Comparison of ENCODE assay signal across 22 mouse cellular contexts in genomic region chr5:67142622-67143021, GRCm38 (mm10). TPM values are rescaled to one million over a fixed set of nuclear protein-coding genes. Genes with fewer than 3 reads are reported as not detected.
DNase-seq lines count a peak whose midpoint lies in the region; ATAC-seq lines count a peak whose summit lies in the region.
"Had no signal": no experiment of that assay in that cellular context is flagged by ENCODE, and none has a peak within 500 bp of the region (broad histone marks: within the 10 kb centered on the region; RNA-seq: fewer than 3 reads in every experiment).

No protein-coding gene starts in this region.

- H3K27me3 ChIP-seq in embryonic facial prominence, embryonic 12.5 days, result 0 out of 2 replicates have a peak, but pooled peaks cover 7% of the 10 kb centered on the region
- peaks cover 27% of the 10 kb centered on the region for H3K27me3 ChIP-seq in embryonic facial prominence, embryonic 10.5 days (replicated peaks; ENCODE audit: low read depth, poor library complexity, severe bottlenecking)
- peaks cover 8% of the 10 kb centered on the region for H3K27me3 ChIP-seq in heart, embryonic 12.5 days (replicated peaks)
- H3K27me3 ChIP-seq in hindbrain, embryonic 10.5 days (ENCODE audit: insufficient read depth, poor library complexity, severe bottlenecking), result peaks cover 36% of the 10 kb centered on the region
- no peaks in the 10 kb centered on the region for H3K27me3 ChIP-seq in hindbrain, embryonic 12.5 days
- H3K27me3 ChIP-seq: CH12.LX had no signal

- no peak overlapping the region for H3K9ac ChIP-seq in embryonic facial prominence, embryonic 12.5 days
- H3K9ac ChIP-seq in heart, embryonic 12.5 days, result no peak overlapping the region
- no peak overlapping the region for H3K9ac ChIP-seq in hindbrain, embryonic 12.5 days

- 0 out of 2 replicates have a peak, but pooled peaks have one; percentile 56 for ATAC-seq in embryonic facial prominence, embryonic 12.5 days (ENCODE audit: insufficient number of reproducible peaks, insufficient read depth, low FRiP score, low TSS enrichment)
- ATAC-seq in heart, embryonic 12.5 days (ENCODE audit: insufficient number of reproducible peaks, low FRiP score), result no peak
- ATAC-seq in hindbrain, embryonic 12.5 days (ENCODE audit: low FRiP score), result no peak
- ATAC-seq: activated CD4-positive, CD25-positive, alpha-beta regulatory T cell, adult 4 months; CD4-positive, CD25-positive, alpha-beta regulatory T cell, adult 4 months; Patski had no signal

- H3K9me3 ChIP-seq in embryonic facial prominence, embryonic 12.5 days, result no peaks in the 10 kb centered on the region; the same call in 1 of the 2 replicates
- H3K9me3 ChIP-seq in embryonic facial prominence, embryonic 10.5 days, result no peaks in the 10 kb centered on the region
- no peaks in the 10 kb centered on the region; the same call in 1 of the 2 replicates for H3K9me3 ChIP-seq in heart, embryonic 12.5 days (replicated peaks)
- no peaks in the 10 kb centered on the region for H3K9me3 ChIP-seq in hindbrain, embryonic 10.5 days
- no peaks in the 10 kb centered on the region for H3K9me3 ChIP-seq in hindbrain, embryonic 12.5 days (replicated peaks)

- H3K27ac ChIP-seq in embryonic facial prominence, embryonic 12.5 days, result no peak overlapping the region
- no peak overlapping the region for H3K27ac ChIP-seq in embryonic facial prominence, embryonic 10.5 days (replicated peaks)
- H3K27ac ChIP-seq in heart, embryonic 12.5 days (ENCODE audit: poor library complexity, severe bottlenecking), result no peak overlapping the region
- peak overlapping the region; percentile 40; the same call in 1 of the 2 replicates for H3K27ac ChIP-seq in hindbrain, embryonic 10.5 days
- no peak overlapping the region for H3K27ac ChIP-seq in hindbrain, embryonic 12.5 days

- DNase-seq in embryonic facial prominence, embryonic 10.5 days (ENCODE audit: low spot score), result no peak
- DNase-seq in heart, adult 11 months, result peak; percentile 63
- no peak for DNase-seq in hindbrain, embryonic 10.5 days (ENCODE audit: low spot score)
- DNase-seq: adrenal gland, adult 2 months; adrenal gland, adult 8-10 months; adrenal gland, postnatal 10 days; adrenal gland, postnatal 14 days; adrenal gland, postnatal 25 days; adrenal gland, postnatal 36 days; B cell, adult 2 months; cerebellum, adult 11 months; cerebellum, adult 11-12 months; cerebellum, adult 18-20 months had no signal

- H3K4me2 ChIP-seq in embryonic facial prominence, embryonic 12.5 days (replicated peaks), result no peak overlapping the region
- no peak overlapping the region for H3K4me2 ChIP-seq in heart, embryonic 12.5 days
- no peak overlapping the region for H3K4me2 ChIP-seq in hindbrain, embryonic 12.5 days (replicated peaks)

- no peaks in the 10 kb centered on the region for H3K36me3 ChIP-seq in embryonic facial prominence, embryonic 12.5 days
- H3K36me3 ChIP-seq in embryonic facial prominence, embryonic 10.5 days (replicated peaks), result no peaks in the 10 kb centered on the region
- no peaks in the 10 kb centered on the region for H3K36me3 ChIP-seq in heart, embryonic 12.5 days
- no peaks in the 10 kb centered on the region for H3K36me3 ChIP-seq in hindbrain, embryonic 10.5 days
- no peaks in the 10 kb centered on the region for H3K36me3 ChIP-seq in hindbrain, embryonic 12.5 days
- H3K36me3 ChIP-seq: G1E had no signal

- 0 out of 2 replicates have a peak, but pooled peaks cover 3% of the 10 kb centered on the region for H3K4me1 ChIP-seq in embryonic facial prominence, embryonic 12.5 days
- peaks cover 21% of the 10 kb centered on the region for H3K4me1 ChIP-seq in embryonic facial prominence, embryonic 10.5 days
- no peaks in the 10 kb centered on the region for H3K4me1 ChIP-seq in heart, embryonic 12.5 days (replicated peaks)
- H3K4me1 ChIP-seq in hindbrain, embryonic 10.5 days (replicated peaks), result peaks cover 30% of the 10 kb centered on the region
- H3K4me1 ChIP-seq in hindbrain, embryonic 12.5 days, result peaks cover 18% of the 10 kb centered on the region

- WGBS in embryonic facial prominence, embryonic 12.5 days, result 69% methylated on average over 4 of the region's 4 CpGs
- WGBS in embryonic facial prominence, embryonic 10.5 days, result 71% methylated on average over 4 of the region's 4 CpGs
- WGBS in heart, embryonic 12.5 days, result 63% methylated on average over 4 of the region's 4 CpGs
- 71% methylated on average over 4 of the region's 4 CpGs for WGBS in hindbrain, embryonic 10.5 days
- 65% methylated on average over 4 of the region's 4 CpGs for whole genome bisulfite sequencing in hindbrain, embryonic 12.5 days

- H3K4me3 ChIP-seq in embryonic facial prominence, embryonic 12.5 days, result no peak overlapping the region
- H3K4me3 ChIP-seq in embryonic facial prominence, embryonic 10.5 days, result no peak overlapping the region
- no peak overlapping the region for H3K4me3 ChIP-seq in heart, embryonic 12.5 days
- H3K4me3 ChIP-seq in hindbrain, embryonic 10.5 days, result no peak overlapping the region
- H3K4me3 ChIP-seq in hindbrain, embryonic 12.5 days, result no peak overlapping the region

RNA-seq across cellular contexts. Expression of gene Phox2b, which starts 43.5 kb away (rescaled TPM):
- polyA plus RNA-seq in embryonic facial prominence, embryonic 12.5 days (2016; fragmentation: Nextera tagmentation; extraction: Ambion mirVana), result 1.1 and 2.8 TPM in 2 replicates
- polyA plus RNA-seq in embryonic facial prominence, embryonic 10.5 days (2016; fragmentation: Nextera tagmentation; extraction: Ambion mirVana), result 2.8 and 11.2 TPM in 2 replicates
- polyA plus RNA-seq in heart, embryonic 12.5 days (2016; fragmentation: Nextera tagmentation; extraction: Ambion mirVana), result 0.22 TPM in 1 of 2 replicates, not detected in the other
- 26.9 and 45.5 TPM in 2 replicates for polyA plus RNA-seq in hindbrain, embryonic 10.5 days (2016; fragmentation: Nextera tagmentation; extraction: Ambion mirVana)
- 43.5 and 50.2 TPM in 2 replicates for polyA plus RNA-seq in hindbrain, embryonic 12.5 days (2016; fragmentation: Nextera tagmentation; extraction: Ambion mirVana)
- polyA plus RNA-seq: C2C12, G1E, Patski had no signal
